Mouse (Mus musculus): ENCODE measurements at regions not wholly inside any gene's neighbourhood (a gene's known extent, or its start where the extent isn't known, plus 50 kb on each side); places are given as distances from the start of the nearest gene placed in this dataset.

DNA sequence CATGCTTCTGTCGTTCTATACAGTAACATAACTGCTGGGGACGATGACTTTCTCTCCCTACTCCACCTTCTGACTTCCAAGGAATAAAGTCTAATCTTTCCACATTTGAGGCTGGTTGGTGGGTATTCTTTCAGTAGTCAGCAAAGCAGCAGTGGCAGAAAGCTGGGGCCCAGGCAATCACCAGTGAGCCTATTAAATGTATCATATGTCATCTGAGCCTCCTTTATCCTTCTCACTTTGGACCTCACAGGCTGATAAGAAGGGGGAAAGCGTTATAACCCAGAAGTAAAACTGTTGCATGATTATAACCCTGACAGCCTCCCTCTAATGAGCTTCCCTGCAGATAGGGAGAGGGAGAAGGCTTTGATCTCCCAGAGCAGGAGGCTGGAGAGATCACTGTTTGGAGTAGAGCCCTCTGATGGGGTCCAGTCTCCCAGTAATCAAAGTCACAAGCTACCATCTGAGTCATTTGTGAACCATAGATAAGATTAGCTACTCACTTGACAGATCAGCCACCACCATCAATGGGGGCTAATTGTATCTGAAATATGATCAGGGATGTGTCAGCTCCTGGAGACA, 241.7 kb upstream of the Nt5c1b start:
- no peak for TF ChIP-seq CTCF (conservative IDR thresholded peaks at IDR 0.05; ENCODE audit: insufficient read depth, insufficient read length, low read depth, low read length)
- TF ChIP-seq POLR2A (IDR thresholded peaks at IDR 0.05; ENCODE audit: low read depth, low read length), result no peak
